Mouse (Mus musculus) midbrain, embryonic 13.5 days (tissue): ENCODE data around the gene Zfyve1. TPM values are rescaled to one million over a fixed set of nuclear protein-coding genes. Genes with fewer than 3 reads are reported as not detected.
"Not testable (repeated sequence)": the region's sequence is repeated elsewhere in the genome, so short reads cannot be mapped to it uniquely, and the experiment has no call there.

Source experiments
- ATAC-seq: fragments of 200-750 bp; cut with Nextera tagmentation; 2 replicates; pipeline ENCODE4 v1.8.0; 2017; ENCODE audit warnings: mild to moderate bottlenecking, moderate TSS enrichment, moderate library complexity
- H3K27ac ChIP-seq: fragments of 300-500 bp; sonication (generic); 2 replicates; pipeline ENCODE4 v1.5.1; 2015; ENCODE audit warnings: inconsistent platforms, mild to moderate bottlenecking, moderate library complexity
- H3K27me3 ChIP-seq: fragments of 300-500 bp; sonication (generic); 2 replicates; pipeline ENCODE4 v1.6.1; 2015; ENCODE audit warnings: mild to moderate bottlenecking, inconsistent platforms
- H3K36me3 ChIP-seq: fragments of 300-500 bp; sonication (generic); 2 replicates; pipeline ENCODE4 v1.6.1; 2015; ENCODE audit warnings: mild to moderate bottlenecking, inconsistent platforms
- H3K4me1 ChIP-seq: fragments of 300-500 bp; sonication (generic); replicated peaks from 2 replicates; pipeline ENCODE4 v1.6.1; 2015; ENCODE audit warnings: inconsistent platforms
- H3K4me2 ChIP-seq: fragments of 300-500 bp; sonication (generic); replicated peaks from 2 replicates; pipeline ENCODE4 v1.6.1; 2015; ENCODE audit warnings: moderate library complexity, mild to moderate bottlenecking, inconsistent platforms
- H3K4me3 ChIP-seq: fragments of 300-500 bp; sonication (generic); replicated peaks from 2 replicates; pipeline ENCODE4 v1.5.1; 2015; ENCODE audit warnings: mild to moderate bottlenecking, inconsistent platforms
- H3K9ac ChIP-seq: fragments of 300-500 bp; sonication (generic); replicated peaks from 2 replicates; pipeline ENCODE4 v1.6.1; 2015; ENCODE audit warnings: mild to moderate bottlenecking, inconsistent platforms
- H3K9me3 ChIP-seq: fragments of 300-500 bp; sonication (generic); 2 replicates; pipeline ENCODE4 v1.6.1; 2016; ENCODE audit warnings: mild to moderate bottlenecking, inconsistent platforms
- WGBS: fragments of 180-500 bp; shearing (Covaris S2); methylation state at CpG from one replicate; pipeline ENCODE4 v1.1.7; 2015; 5-methylcytosine and 5-hydroxymethylcytosine counted together
- polyA plus RNA-seq: library from polyadenylated mRNA; unstranded; fragments of >200 nt; fragmentation: Nextera tagmentation; extraction: Ambion mirVana; gene quantifications from 2 replicates; pipeline ENCODE4 v1.2.1, GENCODE M21; 2015

Gene Zfyve1
- polyA plus RNA-seq: 33.5 and 34.6 TPM in 2 replicates

GRCm38 (mm10) chr12:83597025-83597501 lies at the start of gene Zfyve1:
Gene Zfyve1, minus strand, starts transcription at chr12:83597222.
- H3K36me3 ChIP-seq: peaks cover 25% of the 10 kb centered on the region
- peak within 1 kb of the TSS; percentile 97 for H3K27ac ChIP-seq
- ATAC-seq: peak; percentile 100
- H3K4me3 ChIP-seq: peak within 1 kb of the TSS; percentile 96
- H3K9me3 ChIP-seq: no peaks in the 10 kb centered on the region
- H3K27me3 ChIP-seq: no peaks in the 10 kb centered on the region
- H3K4me2 ChIP-seq: peak within 1 kb of the TSS; percentile 82
- under 1% methylated on average over 27 of the region's 28 CpGs for WGBS
- H3K9ac ChIP-seq: peak within 1 kb of the TSS; percentile 97
- H3K4me1 ChIP-seq: peaks cover 38% of the 10 kb centered on the region

GRCm38 (mm10) chr12:83643116-83643515 lies 46.1 kb upstream of the Zfyve1 start:
- no peak overlapping the region for H3K27ac ChIP-seq
- ATAC-seq: no peak
- H3K36me3 ChIP-seq: peaks cover 47% of the 10 kb centered on the region
- 95% methylated on average over 1 of the region's 1 CpGs for WGBS
- no peaks in the 10 kb centered on the region for H3K9me3 ChIP-seq
- no peak overlapping the region for H3K4me2 ChIP-seq
- no peaks in the 10 kb centered on the region for H3K27me3 ChIP-seq
- H3K4me3 ChIP-seq: no peak overlapping the region
- H3K9ac ChIP-seq: no peak overlapping the region
- H3K4me1 ChIP-seq: no peaks in the 10 kb centered on the region

- no peak overlapping the region for H3K4me3 ChIP-seq
- no peaks in the 10 kb centered on the region for H3K9me3 ChIP-seq
- H3K27me3 ChIP-seq: no peaks in the 10 kb centered on the region
- WGBS: 97% methylated on average over 2 of the region's 2 CpGs
- no peak overlapping the region for H3K4me2 ChIP-seq
- ATAC-seq: no peak
- H3K36me3 ChIP-seq: peaks cover 50% of the 10 kb centered on the region
- H3K9ac ChIP-seq: no peak overlapping the region
- no peak overlapping the region for H3K27ac ChIP-seq
- no peaks in the 10 kb centered on the region for H3K4me1 ChIP-seq
Observed at GRCm38 (mm10) chr12:83641233-83641632, 44.2 kb upstream of the Zfyve1 start.

- Histone ChIP-seq H3K4me3 (peak overlapping the region; percentile 98), H3K9me3 (no peaks in the 10 kb centered on the region), H3K9ac (no peak overlapping the region), H3K4me1 (peaks cover 17% of the 10 kb centered on the region), H3K36me3 (peaks cover 23% of the 10 kb centered on the region), H3K27ac (no peak overlapping the region), H3K4me2 (peak overlapping the region; percentile 33), H3K27me3 (no peaks in the 10 kb centered on the region)
- no peak for ATAC-seq
- WGBS: 56% methylated on average over 2 of the region's 2 CpGs
Observed at GRCm38 (mm10) chr12:83633807-83634206, 36.8 kb upstream of the Zfyve1 start.

GRCm38 (mm10) chr12:83632680-83633025 lies 35.6 kb upstream of the Zfyve1 start:
- Histone ChIP-seq H3K27me3 (no peaks in the 10 kb centered on the region), H3K36me3 (peaks cover 18% of the 10 kb centered on the region), H3K4me3 (peak overlapping the region; percentile 98), H3K9me3 (no peaks in the 10 kb centered on the region), H3K9ac (peak overlapping the region; percentile 97), H3K4me1 (peaks cover 17% of the 10 kb centered on the region), H3K4me2 (peak overlapping the region; percentile 67), H3K27ac (peak overlapping the region; percentile 96)
- peak; percentile 52; the same call in 1 of the 2 replicates for ATAC-seq
- 0% methylated on average over 20 of the region's 20 CpGs for WGBS

- Histone ChIP-seq H3K4me1 (peaks cover 17% of the 10 kb centered on the region), H3K27me3 (no peaks in the 10 kb centered on the region), H3K4me2 (peak overlapping the region; percentile 67), H3K27ac (peak overlapping the region; percentile 96), H3K36me3 (peaks cover 12% of the 10 kb centered on the region; the same call in 1 of the 2 replicates), H3K4me3 (peak overlapping the region; percentile 98), H3K9me3 (no peaks in the 10 kb centered on the region), H3K9ac (peak overlapping the region; percentile 97)
- under 1% methylated on average over 67 of the region's 68 CpGs for WGBS
- ATAC-seq: peak; percentile 100
Observed at GRCm38 (mm10) chr12:83631743-83632679, 35.0 kb upstream of the Zfyve1 start.

- Histone ChIP-seq H3K4me1 (peaks cover 17% of the 10 kb centered on the region), H3K27ac (peak within 1 kb of the TSS; percentile 96), H3K9ac (peak within 1 kb of the TSS; percentile 97), H3K4me3 (peak within 1 kb of the TSS; percentile 98), H3K4me2 (peak within 1 kb of the TSS; percentile 67)
- not testable (repeated sequence) for H3K9me3 ChIP-seq, ATAC-seq, H3K27me3 ChIP-seq, H3K36me3 ChIP-seq
- WGBS: no CpG with 5 or more reads among the region's 5 CpGs
Observed at GRCm38 (mm10) chr12:83630936-83631335, 33.9 kb upstream of the Zfyve1 start, which contains the start of gene Rbm25. Gene Rbm25, plus strand, starts transcription at chr12:83631236.

- Histone ChIP-seq H3K4me3 (no peak overlapping the region), H3K27me3 (no peaks in the 10 kb centered on the region), H3K4me1 (no peaks in the 10 kb centered on the region), H3K9ac (no peak overlapping the region), H3K9me3 (no peaks in the 10 kb centered on the region), H3K4me2 (no peak overlapping the region), H3K36me3 (no peaks in the 10 kb centered on the region), H3K27ac (no peak overlapping the region)
- ATAC-seq: no peak
- 90% methylated on average over 1 of the region's 1 CpGs for WGBS
Observed at GRCm38 (mm10) chr12:83624321-83624720, 27.3 kb upstream of the Zfyve1 start.

- ATAC-seq: no peak
- no peaks in the 10 kb centered on the region for H3K4me1 ChIP-seq
- no peaks in the 10 kb centered on the region for H3K9me3 ChIP-seq
Observed at GRCm38 (mm10) chr12:83622031-83622755, 25.2 kb upstream of the Zfyve1 start.

GRCm38 (mm10) chr12:83620694-83621093 lies 23.7 kb upstream of the Zfyve1 start:
- H3K4me1 ChIP-seq, H3K9ac ChIP-seq, H3K4me2 ChIP-seq, H3K27ac ChIP-seq, H3K4me3 ChIP-seq, H3K27me3 ChIP-seq, H3K9me3 ChIP-seq, H3K36me3 ChIP-seq, ATAC-seq: not testable (repeated sequence)
- WGBS: 68% methylated on average over 23 of the region's 23 CpGs

More at GRCm38 (mm10) chr12:83622031-83622755, 25.2 kb upstream of the Zfyve1 start:
- no peak overlapping the region for H3K4me3 ChIP-seq
- no peaks in the 10 kb centered on the region for H3K27me3 ChIP-seq
- H3K9ac ChIP-seq: no peak overlapping the region
- H3K27ac ChIP-seq: no peak overlapping the region
- H3K4me2 ChIP-seq: no peak overlapping the region
- H3K36me3 ChIP-seq: no peaks in the 10 kb centered on the region
- 85% methylated on average over 6 of the region's 6 CpGs for WGBS

GRCm38 (mm10) chr12:83618981-83619380 lies 22.0 kb upstream of the Zfyve1 start:
- H3K27me3 ChIP-seq: no peaks in the 10 kb centered on the region

GRCm38 (mm10) chr12:83617261-83617660 lies 20.2 kb upstream of the Zfyve1 start:
- H3K27ac ChIP-seq: no peak overlapping the region
- no peak overlapping the region for H3K4me3 ChIP-seq
- no peaks in the 10 kb centered on the region for H3K36me3 ChIP-seq
- WGBS: 97% methylated on average over 5 of the region's 5 CpGs
- H3K4me2 ChIP-seq: no peak overlapping the region
- H3K9ac ChIP-seq: no peak overlapping the region
- no peaks in the 10 kb centered on the region for H3K9me3 ChIP-seq
- ATAC-seq: no peak
- no peaks in the 10 kb centered on the region for H3K4me1 ChIP-seq
- no peaks in the 10 kb centered on the region for H3K27me3 ChIP-seq

More at GRCm38 (mm10) chr12:83618981-83619380, 22.0 kb upstream of the Zfyve1 start:
- Histone ChIP-seq H3K36me3 (no peaks in the 10 kb centered on the region), H3K9me3 (no peaks in the 10 kb centered on the region), H3K4me2 (no peak overlapping the region), H3K4me1 (no peaks in the 10 kb centered on the region), H3K4me3 (no peak overlapping the region), H3K9ac (no peak overlapping the region), H3K27ac (no peak overlapping the region)
- 77% methylated on average over 2 of the region's 2 CpGs for WGBS
- no peak for ATAC-seq
